Mouse (Mus musculus) testis, adult 2 months (tissue): ENCODE measurements around the gene Stxbp1.

ENCODE experiments used
- CTCF ChIP-seq: fragments of 200-500 bp; IDR thresholded peaks from 2 replicates; pipeline ENCODE4 v1.5.1; 2012; ENCODE audit warnings: low read depth, mild to moderate bottlenecking, inconsistent platforms, low read length, moderate library complexity; ENCODE audit not compliant: control insufficient read depth, insufficient read depth, insufficient replicate concordance
- POLR2A ChIP-seq: fragments of 200-500 bp; IDR thresholded peaks from 2 replicates; pipeline ENCODE4 v1.6.1; 2012; ENCODE audit warnings: low read depth, mild to moderate bottlenecking, inconsistent platforms, low read length, moderate library complexity; ENCODE audit not compliant: control insufficient read depth

- no peak for TF ChIP-seq CTCF
- no peak for TF ChIP-seq POLR2A
Measured at GRCm38 (mm10) chr2:32821041-32821802, 25.8 kb downstream of the Stxbp1 start.
